Mouse (Mus musculus): ENCODE measurements at regions not wholly inside any gene's neighbourhood (a gene's known extent, or its start where the extent isn't known, plus 50 kb on each side); places are given as distances from the start of the nearest gene placed in this dataset.
"Not testable (repeated sequence)": the region's sequence is repeated elsewhere in the genome, so short reads cannot be mapped to it uniquely, and the experiment has no call there.

- H3K4me2 ChIP-seq (replicated peaks; ENCODE audit: low read depth, low read length) = no peak overlapping the region
- ATAC-seq (ENCODE audit: low FRiP score, low TSS enrichment) = no peak
- no peaks in the 10 kb centered on the region for H3K4me1 ChIP-seq (ENCODE audit: control insufficient read depth, insufficient read depth, low read length)
- no peaks in the 10 kb centered on the region for H3K27me3 ChIP-seq (ENCODE audit: control insufficient read depth, insufficient read depth, low read length)
- no peak overlapping the region for H3K27ac ChIP-seq (ENCODE audit: low read depth, low read length)
- H3K4me3 ChIP-seq (ENCODE audit: low read length) = no peak overlapping the region
- no peaks in the 10 kb centered on the region for H3K9me3 ChIP-seq (ENCODE audit: control insufficient read depth, low read length)
- no peaks in the 10 kb centered on the region for H3K36me3 ChIP-seq (ENCODE audit: control insufficient read depth, insufficient read depth, low read length)
- WGBS = 22% methylated on average over 9 of the region's 9 CpGs
- no peak overlapping the region for H3K9ac ChIP-seq (ENCODE audit: low read depth, low read length)
Measured at GRCm38 (mm10) chr15:8842129-8842528, 125.6 kb upstream of the Ranbp3l start.

GRCm38 (mm10) chr15:8839462-8839861, 128.3 kb upstream of the Ranbp3l start:
- 94% methylated on average over 1 of the region's 1 CpGs for WGBS
- Histone ChIP-seq H3K4me1 (ENCODE audit: control insufficient read depth, insufficient read depth, low read length) (no peaks in the 10 kb centered on the region), H3K36me3 (ENCODE audit: control insufficient read depth, insufficient read depth, low read length) (no peaks in the 10 kb centered on the region), H3K27me3 (ENCODE audit: control insufficient read depth, insufficient read depth, low read length) (no peaks in the 10 kb centered on the region), H3K27ac (ENCODE audit: low read depth, low read length) (no peak overlapping the region), H3K4me3 (ENCODE audit: low read length) (no peak overlapping the region), H3K9ac (ENCODE audit: low read depth, low read length) (no peak overlapping the region), H3K9me3 (ENCODE audit: control insufficient read depth, low read length) (no peaks in the 10 kb centered on the region), H3K4me2 (replicated peaks; ENCODE audit: low read depth, low read length) (no peak overlapping the region)
- no peak for ATAC-seq (ENCODE audit: low FRiP score, low TSS enrichment)

GRCm38 (mm10) chr15:8834151-8834550, 123.6 kb upstream of the Slc1a3 start:
- H3K36me3 ChIP-seq (ENCODE audit: control insufficient read depth, insufficient read depth, low read length) = no peaks in the 10 kb centered on the region
- no peak for ATAC-seq (ENCODE audit: low FRiP score, low TSS enrichment)
- no peaks in the 10 kb centered on the region for H3K27me3 ChIP-seq (ENCODE audit: control insufficient read depth, insufficient read depth, low read length)
- H3K4me3 ChIP-seq (ENCODE audit: low read length) = no peak overlapping the region
- no peak overlapping the region for H3K4me2 ChIP-seq (replicated peaks; ENCODE audit: low read depth, low read length)
- H3K9me3 ChIP-seq (ENCODE audit: control insufficient read depth, low read length) = no peaks in the 10 kb centered on the region
- 74% methylated on average over 4 of the region's 4 CpGs for WGBS
- H3K4me1 ChIP-seq (ENCODE audit: control insufficient read depth, insufficient read depth, low read length) = no peaks in the 10 kb centered on the region
- H3K27ac ChIP-seq (ENCODE audit: low read depth, low read length) = no peak overlapping the region
- H3K9ac ChIP-seq (ENCODE audit: low read depth, low read length) = no peak overlapping the region

GRCm38 (mm10) chr15:8832970-8833369, 122.4 kb upstream of the Slc1a3 start:
- WGBS = 78% methylated on average over 1 of the region's 1 CpGs
- Histone ChIP-seq H3K36me3 (ENCODE audit: control insufficient read depth, insufficient read depth, low read length) (no peaks in the 10 kb centered on the region), H3K9me3 (ENCODE audit: control insufficient read depth, low read length) (no peaks in the 10 kb centered on the region), H3K4me2 (replicated peaks; ENCODE audit: low read depth, low read length) (no peak overlapping the region), H3K4me3 (ENCODE audit: low read length) (no peak overlapping the region), H3K9ac (ENCODE audit: low read depth, low read length) (no peak overlapping the region), H3K27me3 (ENCODE audit: control insufficient read depth, insufficient read depth, low read length) (no peaks in the 10 kb centered on the region), H3K4me1 (ENCODE audit: control insufficient read depth, insufficient read depth, low read length) (no peaks in the 10 kb centered on the region), H3K27ac (ENCODE audit: low read depth, low read length) (no peak overlapping the region)
- no peak for ATAC-seq (ENCODE audit: low FRiP score, low TSS enrichment)

GRCm38 (mm10) chr15:8831720-8832620, 121.4 kb upstream of the Slc1a3 start:
- H3K4me2 ChIP-seq (replicated peaks; ENCODE audit: low read depth, low read length) = no peak overlapping the region
- WGBS = 56% methylated on average over 13 of the region's 13 CpGs
- no peak overlapping the region for H3K9ac ChIP-seq (ENCODE audit: low read depth, low read length)
- no peak overlapping the region for H3K27ac ChIP-seq (ENCODE audit: low read depth, low read length)
- no peaks in the 10 kb centered on the region for H3K36me3 ChIP-seq (ENCODE audit: control insufficient read depth, insufficient read depth, low read length)
- ATAC-seq (ENCODE audit: low FRiP score, low TSS enrichment) = no peak
- no peaks in the 10 kb centered on the region for H3K4me1 ChIP-seq (ENCODE audit: control insufficient read depth, insufficient read depth, low read length)
- H3K9me3 ChIP-seq (ENCODE audit: control insufficient read depth, low read length) = no peaks in the 10 kb centered on the region
- H3K27me3 ChIP-seq (ENCODE audit: control insufficient read depth, insufficient read depth, low read length) = no peaks in the 10 kb centered on the region
- no peak overlapping the region for H3K4me3 ChIP-seq (ENCODE audit: low read length)

- no peak overlapping the region for H3K4me2 ChIP-seq (replicated peaks; ENCODE audit: low read depth, low read length)
- no peaks in the 10 kb centered on the region for H3K9me3 ChIP-seq (ENCODE audit: control insufficient read depth, low read length)
- no peaks in the 10 kb centered on the region for H3K36me3 ChIP-seq (ENCODE audit: control insufficient read depth, insufficient read depth, low read length)
- no peak overlapping the region for H3K27ac ChIP-seq (ENCODE audit: low read depth, low read length)
- H3K4me1 ChIP-seq (ENCODE audit: control insufficient read depth, insufficient read depth, low read length) = no peaks in the 10 kb centered on the region
- ATAC-seq (ENCODE audit: low FRiP score, low TSS enrichment) = no peak
- no peak overlapping the region for H3K4me3 ChIP-seq (ENCODE audit: low read length)
- 78% methylated on average over 6 of the region's 6 CpGs for WGBS
- H3K9ac ChIP-seq (ENCODE audit: low read depth, low read length) = no peak overlapping the region
- no peaks in the 10 kb centered on the region for H3K27me3 ChIP-seq (ENCODE audit: control insufficient read depth, insufficient read depth, low read length)
Measured at GRCm38 (mm10) chr15:8824861-8825260, 114.3 kb upstream of the Slc1a3 start.

GRCm38 (mm10) chr15:8822795-8823194, 112.2 kb upstream of the Slc1a3 start:
- ATAC-seq (ENCODE audit: low FRiP score, low TSS enrichment); H3K27ac ChIP-seq (ENCODE audit: low read depth, low read length); H3K9me3 ChIP-seq (ENCODE audit: control insufficient read depth, low read length); H3K4me1 ChIP-seq (ENCODE audit: control insufficient read depth, insufficient read depth, low read length); H3K4me2 ChIP-seq (replicated peaks; ENCODE audit: low read depth, low read length); H3K9ac ChIP-seq (ENCODE audit: low read depth, low read length); H3K36me3 ChIP-seq (ENCODE audit: control insufficient read depth, insufficient read depth, low read length); H3K27me3 ChIP-seq (ENCODE audit: control insufficient read depth, insufficient read depth, low read length); H3K4me3 ChIP-seq (ENCODE audit: low read length): not testable (repeated sequence)
- 96% methylated on average over 2 of the region's 8 CpGs for WGBS

GRCm38 (mm10) chr15:8817542-8817941, 107.0 kb upstream of the Slc1a3 start:
- Histone ChIP-seq H3K27ac (ENCODE audit: low read depth, low read length) (no peak overlapping the region), H3K36me3 (ENCODE audit: control insufficient read depth, insufficient read depth, low read length) (no peaks in the 10 kb centered on the region), H3K9me3 (ENCODE audit: control insufficient read depth, low read length) (no peaks in the 10 kb centered on the region), H3K27me3 (ENCODE audit: control insufficient read depth, insufficient read depth, low read length) (no peaks in the 10 kb centered on the region), H3K9ac (ENCODE audit: low read depth, low read length) (no peak overlapping the region), H3K4me1 (ENCODE audit: control insufficient read depth, insufficient read depth, low read length) (0 out of 2 replicates have a peak, but pooled peaks cover 3% of the 10 kb centered on the region), H3K4me2 (replicated peaks; ENCODE audit: low read depth, low read length) (no peak overlapping the region), H3K4me3 (ENCODE audit: low read length) (no peak overlapping the region)
- ATAC-seq (ENCODE audit: low FRiP score, low TSS enrichment) = no peak
- WGBS = 85% methylated on average over 8 of the region's 8 CpGs

- Histone ChIP-seq H3K9me3 (ENCODE audit: control insufficient read depth, low read length) (no peaks in the 10 kb centered on the region), H3K27me3 (ENCODE audit: control insufficient read depth, insufficient read depth, low read length) (no peaks in the 10 kb centered on the region), H3K27ac (ENCODE audit: low read depth, low read length) (no peak overlapping the region), H3K4me1 (ENCODE audit: control insufficient read depth, insufficient read depth, low read length) (0 out of 2 replicates have a peak, but pooled peaks cover 3% of the 10 kb centered on the region), H3K36me3 (ENCODE audit: control insufficient read depth, insufficient read depth, low read length) (no peaks in the 10 kb centered on the region), H3K9ac (ENCODE audit: low read depth, low read length) (no peak overlapping the region), H3K4me3 (ENCODE audit: low read length) (no peak overlapping the region), H3K4me2 (replicated peaks; ENCODE audit: low read depth, low read length) (no peak overlapping the region)
- ATAC-seq (ENCODE audit: low FRiP score, low TSS enrichment) = peak; percentile 52; the same call in 1 of the 2 replicates
- WGBS = 44% methylated on average over 10 of the region's 10 CpGs
Measured at GRCm38 (mm10) chr15:8816501-8817368, 106.2 kb upstream of the Slc1a3 start.
